Mouse (Mus musculus): ENCODE results near the gene Lgi1.

Lgi1 gene

DNA sequence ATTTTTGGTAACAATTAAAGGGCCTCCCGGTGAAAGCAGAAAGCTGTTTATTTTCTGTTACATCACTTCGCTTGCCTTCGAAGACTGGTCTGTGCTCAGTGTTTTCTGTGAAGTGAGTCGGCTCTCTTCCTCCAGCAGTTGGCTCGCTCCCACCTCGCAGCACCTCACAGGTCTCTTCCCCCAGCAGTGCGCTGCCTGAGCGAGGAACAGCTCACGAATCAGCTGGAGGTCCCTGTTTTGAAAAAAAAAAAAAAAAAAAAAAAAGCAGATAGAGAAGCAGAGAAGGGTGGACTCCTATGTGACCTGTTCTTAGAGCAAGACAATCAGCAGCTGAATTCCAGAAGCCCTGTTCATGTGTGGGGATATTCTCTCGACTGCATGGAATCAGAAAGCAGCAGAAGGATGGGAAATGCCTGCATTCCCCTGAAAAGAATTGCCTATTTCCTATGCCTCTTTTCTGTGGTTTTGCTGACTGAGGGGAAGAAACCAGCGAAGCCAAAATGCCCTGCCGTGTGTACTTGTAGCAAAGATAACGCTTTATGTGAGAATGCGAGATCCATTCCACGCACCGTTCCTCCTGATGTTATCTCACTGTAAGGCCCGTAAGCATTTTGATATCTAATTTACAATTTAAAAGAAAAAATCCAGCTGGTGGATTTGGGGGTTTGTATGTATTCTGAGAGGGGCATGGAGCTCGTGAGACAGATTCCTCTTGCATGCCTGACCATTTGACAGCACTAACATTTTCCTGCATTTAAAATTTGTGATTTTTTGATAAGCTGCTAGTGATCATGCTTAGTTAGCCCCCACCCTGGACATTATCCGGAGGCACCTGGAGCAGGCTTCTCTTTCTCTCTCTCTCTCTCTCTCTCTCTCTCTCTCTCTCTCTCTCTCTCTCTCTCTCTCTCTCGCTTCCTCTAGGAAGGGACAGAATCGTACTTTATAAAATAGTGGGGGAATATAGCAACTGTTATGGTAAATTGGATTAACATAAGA lies at the start of gene Lgi1:
Gene Lgi1, plus strand, starts transcription at position 32 of the 996 bp plus-strand sequence.
- peak; percentile 62 to 74 for DNase-seq (ENCODE audit: low spot score in 2 of 2)

DNA sequence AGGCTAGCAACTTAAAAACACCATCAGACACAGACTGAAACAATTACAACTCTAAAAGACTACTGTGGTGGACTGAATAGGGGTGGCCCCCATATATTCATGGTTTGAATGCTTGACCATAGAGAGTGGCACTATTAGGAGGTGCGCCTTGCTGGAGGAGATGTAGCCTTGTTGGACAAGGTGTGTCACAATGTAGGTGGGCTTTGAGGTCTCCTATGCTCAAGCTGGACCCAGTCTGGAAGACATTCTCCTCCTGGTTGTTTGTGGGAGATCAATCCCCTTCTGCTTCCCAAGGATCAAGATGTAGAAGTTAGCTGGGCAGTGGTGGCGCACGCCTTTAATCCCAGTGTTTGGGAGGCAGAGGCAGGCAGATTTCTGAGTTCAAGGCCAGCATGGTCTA lies 46.6 kb upstream of the Lgi1 start:
- DNase-seq (ENCODE audit: low spot score in 2 of 2): no peak

DNA sequence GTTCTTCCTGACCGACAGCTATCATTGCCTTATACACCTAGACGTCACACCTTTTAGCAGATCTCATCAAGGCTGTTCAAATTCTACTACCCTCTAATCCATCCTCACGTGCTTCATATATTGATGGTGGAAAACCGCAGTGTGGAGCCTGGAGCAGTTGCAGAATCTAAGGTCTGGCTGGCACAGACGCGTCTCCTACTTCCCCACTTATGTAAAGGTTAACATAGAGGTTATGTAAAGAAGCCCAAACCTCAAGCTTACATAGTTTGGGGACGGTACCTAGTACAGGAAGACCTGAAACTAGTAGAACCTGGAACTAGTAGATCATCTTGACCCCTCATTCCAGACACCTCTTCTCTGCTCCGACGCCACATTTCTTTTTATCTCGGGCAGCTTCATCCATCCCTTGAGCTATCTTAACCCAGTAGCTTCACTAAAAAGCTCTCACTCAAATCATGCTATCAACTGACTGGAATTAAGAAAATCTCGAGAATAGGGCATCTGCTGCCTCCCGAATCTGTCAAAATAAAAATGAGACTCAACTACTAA lies 40.9 kb upstream of the Lgi1 start:
- no peak for DNase-seq (ENCODE audit: low spot score in 2 of 2)

DNA sequence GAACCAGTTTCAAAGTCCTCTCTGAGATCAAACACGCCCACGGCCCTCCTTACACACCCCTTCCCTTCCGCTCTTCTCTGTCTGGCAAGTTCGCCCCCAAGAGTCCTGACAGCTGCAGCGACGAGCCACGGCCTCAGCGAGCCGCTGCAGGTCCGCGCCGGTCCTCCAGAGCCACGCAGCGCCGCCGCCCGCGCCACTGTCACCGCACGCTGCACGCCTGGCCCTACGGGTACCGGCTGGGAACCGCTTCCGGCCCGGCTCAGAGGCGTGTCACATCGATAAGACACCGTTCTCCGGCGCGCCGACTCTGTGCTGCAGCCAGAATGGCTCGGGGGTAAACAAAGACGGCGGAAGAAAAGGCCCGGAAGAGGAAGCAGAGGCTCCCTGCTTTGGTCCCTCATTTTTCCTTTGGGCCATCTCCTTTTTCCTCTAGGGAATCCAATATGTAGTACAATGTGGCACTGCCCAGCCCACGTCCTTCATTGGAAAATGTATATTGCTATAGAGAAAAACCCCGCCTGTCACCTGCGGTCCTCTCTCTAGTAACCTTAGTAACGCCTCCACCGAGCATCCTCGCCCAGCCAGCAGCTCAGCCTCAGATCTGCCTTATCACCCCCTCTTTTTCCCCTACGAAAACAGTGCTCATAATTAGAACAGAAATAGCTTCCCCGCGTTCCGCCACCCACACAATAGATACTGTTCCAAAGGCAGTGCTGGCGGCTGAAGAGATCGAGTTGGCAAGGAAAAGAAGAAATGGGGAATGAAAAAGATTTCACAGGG lies 40.2 kb upstream of the Lgi1 start, which contains the start of gene Fra10ac1:
Gene Fra10ac1, minus strand, starts transcription at position 252 of the 780 bp plus-strand sequence.
- DNase-seq (ENCODE audit: low spot score in 2 of 2): peak; percentile 92

DNA sequence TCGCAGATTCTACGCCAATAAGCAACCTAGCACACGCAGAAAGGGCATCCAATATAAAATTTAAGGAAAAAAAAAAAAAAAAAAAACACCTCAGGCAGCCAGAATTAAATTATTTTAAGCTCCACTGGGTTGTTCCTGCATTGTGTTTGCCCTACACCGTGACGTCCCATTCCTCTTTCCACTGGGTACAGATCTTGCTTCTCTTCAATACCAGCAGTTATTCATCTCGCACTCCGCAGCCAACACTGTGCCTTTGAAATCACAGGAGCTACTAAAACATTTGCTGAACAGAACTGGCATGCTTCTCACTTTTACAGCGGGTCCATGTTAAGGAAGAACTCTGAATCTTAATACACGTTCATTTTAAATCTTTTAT lies 39.7 kb upstream of the Lgi1 start:
- peak; percentile 26 to 57 for DNase-seq (ENCODE audit: low spot score in 2 of 2)

DNA sequence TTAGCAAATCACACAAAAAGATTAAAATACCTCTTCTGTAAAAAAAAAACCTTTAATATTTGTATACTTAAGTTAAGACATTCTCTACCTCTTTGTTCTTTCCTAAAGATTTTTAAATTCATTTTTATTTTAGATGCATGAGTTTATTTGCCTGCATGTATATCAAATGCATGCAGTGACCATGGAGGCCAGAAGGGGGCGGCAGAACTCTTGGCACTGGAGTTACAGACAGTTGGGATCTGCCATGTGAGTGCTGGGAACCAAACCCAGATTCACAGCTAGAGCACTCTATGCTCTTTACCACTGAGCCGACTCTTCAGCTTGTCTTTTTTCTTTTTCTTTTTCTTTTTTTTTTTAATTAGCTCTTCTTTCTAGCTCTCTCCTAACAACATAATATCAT lies 35.6 kb upstream of the Lgi1 start:
- no peak for DNase-seq (ENCODE audit: low spot score in 2 of 2)

DNA sequence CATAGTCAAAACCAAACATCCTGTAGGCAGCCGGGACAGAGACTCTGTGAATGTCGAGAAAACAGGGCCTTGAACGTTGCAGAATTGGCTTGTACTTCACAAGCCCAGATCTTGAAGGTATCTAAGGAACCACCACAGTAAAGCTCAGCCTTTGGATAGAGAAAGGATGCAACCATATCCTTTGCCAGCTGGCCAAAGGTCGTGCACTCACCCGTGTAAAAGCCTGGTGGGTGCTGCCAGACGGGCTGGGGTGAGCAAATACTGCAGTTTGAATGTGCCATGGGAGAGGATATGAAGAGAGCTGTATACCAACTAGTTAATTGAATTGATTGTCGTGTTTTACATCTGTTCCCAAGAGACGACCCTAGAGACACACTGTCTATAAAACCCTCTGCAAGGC lies 32.2 kb upstream of the Lgi1 start:
- DNase-seq (ENCODE audit: low spot score in 2 of 2): no peak

DNA sequence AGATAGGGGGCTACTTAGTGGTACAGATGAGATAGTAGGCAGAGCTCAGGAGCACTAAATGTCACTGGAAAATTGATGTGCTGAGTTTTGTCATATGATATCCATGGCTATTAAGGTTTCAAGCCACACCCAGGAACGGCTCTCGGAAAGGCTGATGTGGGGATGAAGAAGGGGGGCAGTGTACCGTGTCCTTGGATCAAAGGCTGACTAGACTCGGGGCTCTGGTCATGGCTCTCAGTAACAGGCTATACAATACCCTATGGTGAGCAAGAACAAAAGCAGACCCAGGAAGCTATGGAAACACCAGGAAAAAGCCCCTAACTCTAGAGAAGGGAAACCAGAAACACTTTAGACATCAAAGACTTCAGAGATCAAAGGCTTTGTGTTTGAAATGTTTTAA lies 31.8 kb upstream of the Lgi1 start:
- DNase-seq (ENCODE audit: low spot score in 2 of 2): no peak

DNA sequence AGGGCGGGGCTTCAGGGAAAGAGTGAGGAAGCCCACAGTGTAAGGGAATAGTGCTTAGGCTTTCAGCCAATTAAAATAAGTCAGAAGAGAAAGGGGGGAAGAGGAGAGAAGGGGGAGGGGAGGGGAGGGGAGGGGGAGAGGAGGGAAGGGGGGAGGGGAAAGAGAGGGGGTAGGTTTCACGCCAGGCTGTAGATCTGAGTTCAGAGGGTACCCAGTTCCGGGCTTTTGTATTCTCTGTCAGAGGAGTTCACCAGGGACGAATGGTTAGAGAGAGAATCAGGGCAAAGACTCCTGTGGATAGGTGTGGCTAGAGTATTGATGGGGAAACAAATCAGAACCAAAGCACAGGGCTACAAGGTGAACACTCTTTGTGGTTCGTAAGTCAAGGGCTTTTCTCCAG lies 27.8 kb upstream of the Lgi1 start:
- no peak for DNase-seq (ENCODE audit: low spot score in 2 of 2)

DNA sequence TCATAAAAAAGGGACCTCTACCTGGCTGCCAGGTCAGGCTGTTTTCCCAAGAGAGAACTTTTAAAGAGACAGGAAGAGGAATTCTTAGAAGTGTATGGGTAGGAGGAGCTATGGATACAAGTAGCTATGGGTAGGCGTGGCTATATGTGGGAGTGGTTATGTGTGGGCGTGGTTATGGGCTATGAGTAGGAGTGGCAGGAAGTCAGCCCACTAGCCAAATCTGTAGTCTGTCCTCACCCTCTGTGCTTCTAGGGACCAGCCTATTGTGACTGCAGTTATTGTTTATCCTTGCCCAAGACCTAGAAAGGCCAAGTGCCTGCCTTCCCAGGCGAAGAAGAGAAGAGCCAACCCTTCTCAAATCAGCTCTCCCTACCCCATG lies 26.5 kb upstream of the Lgi1 start:
- no peak for DNase-seq (ENCODE audit: low spot score in 2 of 2)

DNA sequence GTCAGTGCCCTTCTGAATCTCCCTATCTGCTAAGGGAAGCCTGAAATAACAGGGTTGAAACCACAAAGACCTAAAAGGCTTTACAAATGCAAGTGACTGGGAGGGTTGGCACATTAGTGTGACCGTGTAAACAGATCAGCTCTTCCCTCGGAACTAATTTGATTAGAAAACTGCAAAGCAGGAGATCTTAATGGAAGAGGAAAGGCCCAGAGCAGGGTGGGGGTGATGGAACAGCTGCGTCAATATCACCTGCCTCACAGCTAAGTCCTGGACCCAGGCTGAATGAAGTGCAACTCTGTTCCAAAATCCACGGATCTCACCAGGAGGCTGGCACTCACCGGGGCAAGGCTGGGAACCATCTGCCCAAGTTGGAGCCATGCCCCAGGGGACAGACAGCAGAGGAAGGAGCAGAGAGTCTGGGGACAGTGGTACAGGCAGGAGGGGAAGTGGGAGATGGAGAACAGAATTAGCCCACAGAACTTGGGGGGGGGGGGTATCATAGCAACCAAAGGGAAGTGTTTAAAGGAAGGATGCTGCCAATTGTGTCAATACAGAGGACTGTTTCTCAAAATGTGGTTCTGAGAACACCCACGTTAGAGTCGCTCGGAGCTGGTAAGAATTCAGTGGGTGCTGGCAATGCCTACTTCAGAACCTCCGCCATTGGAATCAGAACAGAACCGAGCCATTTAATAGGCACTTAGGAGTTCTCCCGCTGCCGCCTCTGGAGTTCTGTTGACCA lies 26.0 kb upstream of the Lgi1 start:
- peak; percentile 62 to 66 for DNase-seq (ENCODE audit: low spot score in 2 of 2)

DNA sequence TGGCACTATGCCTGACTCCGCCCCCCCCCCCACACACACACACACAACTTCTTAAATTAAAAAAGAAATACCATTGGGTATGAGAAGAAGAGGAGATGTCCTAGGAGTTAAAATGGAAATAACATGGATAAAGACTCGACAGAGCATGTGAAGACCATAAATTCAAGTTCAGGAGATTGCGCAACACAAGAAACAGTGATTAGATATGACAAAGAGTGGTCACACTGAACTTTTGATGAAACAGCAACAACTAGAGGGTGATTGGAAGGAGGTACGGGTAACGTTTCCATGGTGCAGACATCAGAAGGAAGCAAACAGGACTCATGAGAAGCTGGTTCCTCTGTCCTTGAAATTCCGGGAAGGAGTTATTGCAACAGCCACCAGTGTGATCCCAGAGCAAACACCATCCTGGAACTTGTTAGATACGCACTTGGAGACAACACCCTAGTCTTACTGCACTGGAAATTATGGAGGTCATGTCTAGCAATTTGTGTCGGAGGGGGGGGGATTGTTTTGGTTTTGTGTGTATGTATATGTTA lies 22.0 kb upstream of the Lgi1 start:
- no peak for DNase-seq (ENCODE audit: low spot score in 2 of 2)

DNA sequence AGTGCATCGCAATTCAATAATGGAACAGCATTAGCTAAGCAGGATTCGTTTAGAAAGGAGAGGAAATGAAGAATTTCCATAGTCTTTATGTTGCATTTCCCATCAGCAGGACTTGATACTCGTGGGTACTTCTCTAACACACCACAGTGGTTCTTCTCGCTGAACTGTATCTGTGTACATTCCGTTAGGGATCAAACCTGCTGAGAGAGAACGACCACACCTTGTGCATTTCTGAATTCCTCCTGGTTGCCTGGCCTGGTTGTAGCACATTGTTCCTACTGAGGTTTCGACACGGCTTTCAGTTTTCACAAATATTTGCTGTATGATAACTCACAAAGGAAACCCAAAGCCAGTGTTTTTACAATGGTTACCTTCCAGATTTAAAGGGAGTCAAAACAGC lies 19.6 kb upstream of the Lgi1 start:
- DNase-seq (ENCODE audit: low spot score in 2 of 2): no peak

DNA sequence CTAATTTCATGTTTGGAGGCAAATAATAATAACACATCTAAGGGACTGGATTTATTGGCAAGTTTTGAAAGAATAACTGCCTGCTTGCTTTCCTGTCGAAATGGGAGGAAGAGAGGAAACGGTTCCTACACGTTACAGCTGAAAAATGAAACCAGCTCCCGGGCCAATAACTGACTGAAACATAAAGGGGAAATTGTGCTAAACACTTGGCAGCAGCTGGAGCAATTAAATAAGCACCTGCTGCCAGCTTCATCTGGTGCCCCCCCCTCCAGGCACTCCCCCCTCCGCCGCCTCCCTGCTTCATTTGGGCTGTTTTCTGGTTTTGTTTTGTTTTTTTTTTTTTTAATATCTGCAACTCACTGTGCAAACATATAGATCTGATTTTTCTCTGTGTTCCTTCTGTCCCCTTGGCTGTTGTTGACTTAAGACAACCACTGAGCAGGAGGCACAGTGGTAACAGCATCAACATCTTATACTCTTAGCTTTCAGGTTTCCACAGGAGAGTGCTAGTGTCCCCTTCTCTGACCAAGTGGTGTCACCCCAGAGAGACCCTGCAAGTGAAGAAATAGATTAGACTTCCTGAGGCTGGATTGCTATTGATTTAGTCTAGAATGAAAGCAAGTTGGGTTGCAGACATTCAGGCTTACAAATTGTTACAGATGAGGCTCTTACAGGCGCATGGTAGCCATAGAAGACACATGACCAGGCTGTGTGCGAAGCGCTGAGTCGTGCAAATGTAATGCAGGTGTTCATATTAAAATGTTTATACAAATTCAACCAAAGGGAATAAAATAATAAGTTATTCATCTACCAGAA lies 18.8 kb upstream of the Lgi1 start:
- no peak for DNase-seq (ENCODE audit: low spot score in 2 of 2)

DNA sequence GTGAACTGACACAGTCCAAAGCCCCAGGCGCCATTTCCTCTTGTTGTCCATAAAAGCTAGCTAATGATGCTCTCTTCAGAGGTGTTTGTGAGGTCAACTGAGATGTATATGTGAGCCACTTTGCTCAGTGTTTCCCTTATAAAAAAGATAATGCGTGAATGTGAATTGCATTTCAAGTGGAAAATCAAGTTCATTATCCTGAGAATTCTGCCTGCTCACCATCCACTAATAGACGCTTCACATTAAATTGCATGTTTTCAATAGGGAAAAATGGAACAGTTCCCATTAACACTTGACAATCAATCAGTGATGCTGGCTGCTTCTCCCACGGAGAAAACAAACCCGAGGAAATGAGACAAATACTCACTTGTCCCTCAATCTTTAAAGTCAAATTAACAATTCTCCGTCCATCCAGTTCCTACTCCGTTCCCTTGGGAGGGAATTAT lies 18.1 kb upstream of the Lgi1 start:
- no peak for DNase-seq (ENCODE audit: low spot score in 2 of 2)

DNA sequence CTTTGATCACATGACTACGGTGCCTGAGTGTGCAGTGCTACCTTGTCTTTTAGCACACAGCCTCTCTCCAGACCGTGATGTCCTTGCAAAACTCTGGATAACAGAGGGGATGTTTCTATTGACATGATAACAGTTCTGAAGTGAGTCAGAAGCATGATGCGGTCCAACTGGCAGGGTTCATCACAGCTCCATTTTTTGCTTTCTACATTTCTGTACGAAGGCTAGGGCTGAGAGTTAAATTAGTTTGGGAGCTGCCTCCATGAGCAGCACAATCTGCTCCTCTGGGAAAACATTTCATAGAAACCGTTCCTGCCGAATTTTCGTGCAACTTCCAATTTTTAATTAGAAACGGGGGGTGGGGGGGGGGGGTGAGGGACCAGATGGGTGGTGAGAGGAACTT lies 14.7 kb upstream of the Lgi1 start:
- DNase-seq (ENCODE audit: low spot score in 2 of 2): no peak

DNA sequence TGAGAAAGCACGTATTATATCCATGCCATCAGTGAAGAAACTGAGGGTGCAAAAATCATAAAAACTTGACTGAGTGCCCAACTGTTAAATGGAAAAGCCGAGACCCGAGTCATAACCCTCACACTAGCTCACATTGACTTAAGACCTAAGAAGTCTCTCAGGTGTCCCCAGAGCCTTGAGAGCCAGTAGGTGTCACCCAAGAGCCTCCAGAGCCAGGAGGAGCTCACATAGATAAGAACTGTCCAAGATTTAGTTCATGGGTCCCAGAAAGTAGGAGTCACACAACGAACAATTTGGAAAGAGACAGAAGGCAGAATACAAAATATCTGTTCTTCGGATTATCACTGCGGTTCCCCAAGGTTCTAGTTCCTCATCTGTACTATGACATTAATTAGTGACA lies 10.5 kb upstream of the Lgi1 start:
- DNase-seq (ENCODE audit: low spot score in 2 of 2): no peak

DNA sequence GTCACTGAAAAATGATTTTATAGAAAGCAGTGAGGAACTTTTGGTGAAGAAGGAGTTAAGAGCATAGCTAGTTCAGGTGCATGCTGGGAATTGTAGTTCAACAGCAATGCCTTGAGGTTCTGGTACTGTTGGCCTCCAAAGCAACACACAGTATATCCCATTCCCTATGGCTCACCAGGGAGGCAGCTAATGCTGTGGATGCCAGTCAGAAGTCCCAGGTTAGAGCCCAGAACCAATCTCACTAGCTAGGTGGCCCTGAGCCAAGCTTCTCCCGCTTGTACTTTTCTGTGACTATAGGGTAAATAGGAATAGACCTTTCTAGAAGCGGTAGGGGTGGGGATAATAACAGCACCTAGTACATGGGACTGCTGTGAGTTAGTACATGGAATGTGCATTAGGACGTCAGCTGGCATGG lies 5.7 kb upstream of the Lgi1 start:
- peak in 1 of 2 experiments; percentile 36 for DNase-seq (ENCODE audit: low spot score in 2 of 2)

DNA sequence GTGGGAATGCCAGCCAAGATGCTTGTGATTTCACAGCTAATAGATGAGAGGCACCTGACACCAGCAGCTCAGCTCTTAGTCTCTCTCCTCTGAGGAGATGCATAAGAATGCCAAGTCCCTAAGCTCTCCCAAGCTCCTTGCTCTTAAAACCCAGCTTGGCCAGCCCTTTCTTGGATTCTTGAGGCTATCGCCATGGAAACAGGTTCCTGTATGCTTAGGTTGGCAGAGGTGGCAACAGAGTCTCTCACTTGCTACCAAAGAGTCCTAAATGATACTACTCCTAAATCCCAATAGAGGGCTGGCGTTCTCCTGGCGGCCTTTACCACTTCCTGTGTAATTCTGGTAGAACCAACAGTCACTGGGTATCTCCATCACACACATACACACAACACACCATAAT lies 4.9 kb upstream of the Lgi1 start:
- DNase-seq (ENCODE audit: low spot score in 2 of 2): no peak

DNA sequence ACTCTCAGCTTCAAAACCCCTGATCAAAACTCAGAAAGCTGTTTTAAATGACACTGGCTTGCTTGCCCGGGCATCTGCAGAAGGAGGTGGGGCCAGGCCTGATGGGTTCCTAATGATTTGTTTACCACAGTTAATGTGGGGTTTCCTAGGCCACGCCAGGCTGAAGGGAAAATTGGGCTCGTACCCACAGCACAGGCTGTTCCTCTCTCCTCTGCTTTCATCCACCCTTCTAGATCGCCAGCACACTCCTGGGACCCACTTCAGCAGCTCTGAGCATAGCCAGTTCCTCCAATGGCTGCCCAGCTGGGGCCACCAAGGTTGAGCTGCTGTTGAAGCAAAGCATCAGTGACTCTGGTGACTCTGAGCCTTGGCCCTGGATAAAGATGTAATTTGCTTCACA lies 4.0 kb upstream of the Lgi1 start:
- peak in 1 of 2 experiments; percentile 58 for DNase-seq (ENCODE audit: low spot score in 2 of 2)

DNA sequence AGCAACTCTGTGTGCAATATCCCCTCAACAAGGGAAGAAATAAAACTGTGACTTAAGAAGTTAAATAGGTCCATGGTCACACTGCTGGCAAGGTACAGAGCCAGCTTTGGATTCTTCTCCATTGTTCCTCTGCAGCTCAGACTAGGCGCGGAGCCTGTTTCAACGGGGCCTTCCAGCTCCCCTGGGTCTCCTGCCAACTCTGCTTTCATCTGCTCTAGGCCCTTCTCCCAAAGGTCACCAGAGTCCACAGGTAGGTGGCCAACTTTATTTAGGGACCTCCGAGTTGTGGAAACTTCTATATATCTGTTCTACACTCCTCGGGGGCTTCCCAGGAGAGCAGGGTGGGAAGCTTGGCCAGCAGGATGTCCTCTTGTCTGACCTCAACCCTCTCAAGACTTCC lies 3.0 kb upstream of the Lgi1 start:
- DNase-seq (ENCODE audit: low spot score in 2 of 2): no peak
